Mouse (Mus musculus) ES-Bruce4 (cell line): ENCODE results near the gene Eng.

ENCODE experiments used
- CTCF ChIP-seq: IDR thresholded peaks from one replicate; pipeline ENCODE4 v1.8.1; 2011; ENCODE audit warnings: low read depth, low read length
- EP300 ChIP-seq: IDR thresholded peaks from 2 replicates; pipeline ENCODE4 v1.6.1; 2011; ENCODE audit warnings: low read depth, low read length; ENCODE audit not compliant: insufficient read depth

DNA sequence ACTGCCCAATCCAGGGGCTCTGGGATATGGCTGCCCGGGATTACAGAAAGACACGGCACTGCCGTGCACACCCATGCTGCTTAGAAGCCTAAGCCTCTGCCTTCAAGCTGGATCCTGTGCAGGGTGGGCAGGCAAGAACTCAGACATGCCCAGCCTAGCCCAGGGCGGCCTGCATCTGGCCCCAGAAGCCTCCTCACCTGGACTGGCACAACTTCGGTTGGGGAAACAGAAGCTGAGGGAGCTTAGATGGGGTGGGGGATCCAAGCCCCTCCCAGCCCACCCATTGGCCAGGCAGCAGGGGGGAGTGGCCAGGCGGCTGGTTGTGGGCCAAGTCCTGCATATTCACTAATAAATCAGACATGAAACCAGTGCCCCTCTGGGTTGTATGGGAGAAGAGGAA, 35.4 kb downstream of the Eng start:
- no peak for TF ChIP-seq EP300
- no peak for TF ChIP-seq CTCF
